Mouse (Mus musculus) liver, adult 2 months (tissue): ENCODE measurements around the gene Snx21. TPM values are rescaled to one million over a fixed set of nuclear protein-coding genes. Genes with fewer than 3 reads are reported as not detected.

ENCODE experiments used
- DNase-seq: peaks from one replicate; pipeline ENCODE4 v3.0.0-alpha.2; 2011; ENCODE audit warnings: low read depth, low spot score; ENCODE audit errors: extremely low read depth
- H3K27ac ChIP-seq: fragments of 200-500 bp; replicated peaks from 2 replicates; pipeline ENCODE4 v1.5.1; 2012; ENCODE audit warnings: low read depth, mild to moderate bottlenecking, control low read depth, inconsistent platforms, low read length; ENCODE audit not compliant: insufficient read depth
- H3K27me3 ChIP-seq: fragments of 200-500 bp; 2 replicates; pipeline ENCODE4 v1.6.1; 2012; ENCODE audit warnings: mild to moderate bottlenecking, moderate library complexity, low read length, inconsistent platforms; ENCODE audit not compliant: control insufficient read depth, insufficient read depth
- H3K36me3 ChIP-seq: fragments of 200-500 bp; 2 replicates; pipeline ENCODE4 v1.6.1; 2012; ENCODE audit warnings: low read length, inconsistent platforms; ENCODE audit not compliant: control insufficient read depth, insufficient read depth
- H3K4me1 ChIP-seq: fragments of 200-500 bp; 2 replicates; pipeline ENCODE4 v1.6.1; 2011; ENCODE audit warnings: low read length; ENCODE audit not compliant: control insufficient read depth, insufficient read depth
- H3K4me3 ChIP-seq: fragments of 200-500 bp; 2 replicates; pipeline ENCODE4 v1.5.1; 2011; ENCODE audit warnings: low read depth, mild to moderate bottlenecking, control low read depth, low read length, moderate library complexity; ENCODE audit not compliant: insufficient read depth
- H3K79me2 ChIP-seq: fragments of 200-500 bp; 2 replicates; pipeline ENCODE4 v1.6.1; 2012; ENCODE audit warnings: inconsistent platforms, mild to moderate bottlenecking, low read length, moderate library complexity; ENCODE audit not compliant: control insufficient read depth, insufficient read depth
- H3K9ac ChIP-seq: fragments of 200-500 bp; 2 replicates; pipeline ENCODE4 v1.6.1; 2012; ENCODE audit warnings: low read depth, mild to moderate bottlenecking, control low read depth, inconsistent platforms, low read length
- CTCF ChIP-seq: fragments of 200-500 bp; IDR thresholded peaks from 2 replicates; pipeline ENCODE4 v1.5.1; 2011; ENCODE audit warnings: low read depth, low read length, control low read depth
- POLR2A ChIP-seq: fragments of 200-500 bp; IDR thresholded peaks from 2 replicates; pipeline ENCODE4 v1.6.1; 2011; ENCODE audit warnings: low read length, control low read depth; ENCODE audit not compliant: insufficient read depth; ENCODE audit errors: extremely low read depth
- WGBS: fragments of 180-500 bp; shearing (Covaris S2); methylation state at CpG from one replicate; pipeline ENCODE4 v1.1.7; 2018; 5-methylcytosine and 5-hydroxymethylcytosine counted together
- polyA plus RNA-seq: library from polyadenylated mRNA; depleted of rRNA; stranded (reverse); fragments of >200 nt; gene quantifications from 2 replicates; pipeline ENCODE4 v1.2.3, GENCODE M21; 2012
- total RNA-seq: library from RNA; depleted of rRNA; stranded (reverse); fragments of >200 nt; gene quantifications from 2 replicates; pipeline ENCODE4 v1.2.3, GENCODE M21; 2014

Snx21 gene
- total and polyA plus RNA-seq, 2 experiments = 10.8 to 14.4 TPM

DNA sequence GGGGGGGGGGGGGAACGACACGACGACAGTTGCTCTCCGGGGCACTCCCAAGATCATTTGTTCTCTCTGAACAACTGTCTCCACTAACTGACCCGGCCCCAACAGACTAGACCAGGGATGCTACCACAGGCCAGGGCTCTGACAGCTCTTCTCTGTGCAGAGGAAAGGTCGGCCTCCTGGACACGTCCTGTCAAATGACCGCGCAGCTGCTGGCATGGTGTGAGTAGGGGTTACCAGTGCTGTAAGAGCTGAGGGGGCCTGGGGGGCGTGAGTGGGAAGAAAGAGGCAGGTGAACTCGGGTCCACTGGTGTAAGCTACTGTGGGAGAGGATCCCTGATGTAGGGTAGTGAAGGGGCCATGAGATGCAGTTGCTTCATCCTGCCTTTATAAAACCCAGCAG lies 27.8 kb upstream of the Snx21 start:
- DNase-seq = no peak
- no peaks in the 10 kb centered on the region for H3K79me2 ChIP-seq
- H3K4me1 ChIP-seq = no peaks in the 10 kb centered on the region
- no peaks in the 10 kb centered on the region for H3K27me3 ChIP-seq
- H3K9ac ChIP-seq = no peak overlapping the region
- TF ChIP-seq CTCF (no peak), POLR2A (no peak)
- H3K36me3 ChIP-seq = peaks cover 53% of the 10 kb centered on the region
- no peak overlapping the region for H3K4me3 ChIP-seq
- WGBS = 87% methylated on average over 11 of the region's 11 CpGs
- H3K27ac ChIP-seq = no peak overlapping the region

DNA sequence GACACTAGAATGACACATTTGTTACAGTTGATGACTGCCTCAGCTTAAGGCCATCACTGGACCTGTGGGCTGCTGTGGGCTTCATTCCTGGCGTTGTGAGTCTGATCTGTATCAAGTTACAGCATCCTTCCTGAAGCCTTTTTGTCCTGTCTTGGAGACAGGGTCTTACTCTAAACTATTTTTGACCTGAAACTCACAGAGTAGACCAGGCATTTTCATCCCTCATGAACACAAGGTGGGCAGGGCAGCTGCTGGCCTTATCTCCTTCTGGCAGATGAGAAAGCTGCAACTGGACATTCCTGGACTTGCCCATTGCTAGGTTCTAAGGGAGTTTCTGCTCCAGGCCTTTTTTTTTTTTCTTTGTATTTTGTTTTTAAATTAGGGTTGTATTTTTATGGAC lies 26.9 kb upstream of the Snx21 start:
- no peaks in the 10 kb centered on the region for H3K4me1 ChIP-seq
- no peaks in the 10 kb centered on the region for H3K27me3 ChIP-seq
- H3K79me2 ChIP-seq = no peaks in the 10 kb centered on the region
- H3K4me3 ChIP-seq = no peak overlapping the region
- DNase-seq = no peak
- peaks cover 50% of the 10 kb centered on the region for H3K36me3 ChIP-seq
- no peak overlapping the region for H3K9ac ChIP-seq
- H3K27ac ChIP-seq = no peak overlapping the region
- no peak for TF ChIP-seq POLR2A
- TF ChIP-seq CTCF = no peak
- WGBS = 82% methylated on average over 1 of the region's 1 CpGs

DNA sequence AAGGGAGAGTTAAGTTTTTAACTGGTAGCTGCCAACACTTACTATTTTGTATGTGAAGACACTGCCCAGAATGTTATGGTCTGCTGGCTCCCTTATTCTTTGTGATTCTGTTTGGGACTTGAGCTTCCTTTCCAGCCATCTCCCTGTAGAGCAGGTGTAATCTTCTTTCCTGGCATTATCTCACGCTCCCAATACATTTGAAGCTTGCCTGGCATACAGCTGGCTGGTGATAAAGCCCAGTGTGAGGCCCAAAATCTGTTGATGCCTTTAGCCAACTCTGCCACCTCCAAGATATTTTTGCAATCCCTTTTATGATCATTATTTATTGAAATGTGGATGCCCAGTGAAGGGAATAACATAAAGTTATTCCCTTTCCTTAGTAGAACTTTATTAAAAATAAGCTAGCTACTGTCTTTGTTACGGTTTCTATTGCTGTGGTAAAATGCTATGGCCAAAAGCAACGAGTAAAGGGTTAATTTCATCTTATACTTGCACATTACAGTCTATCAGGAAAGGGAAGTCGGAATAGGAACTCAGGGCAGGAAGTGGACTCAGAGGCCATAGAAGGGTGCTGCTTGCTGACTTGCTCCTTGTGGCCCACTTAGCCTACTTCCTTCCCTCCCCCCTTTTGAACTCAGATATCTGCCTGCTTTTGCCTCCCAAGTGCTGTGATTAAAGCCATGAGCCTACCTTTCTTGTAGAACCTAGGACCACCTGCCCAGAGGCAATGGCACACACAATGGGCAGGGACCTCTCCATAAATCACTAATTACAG lies 25.4 kb upstream of the Snx21 start:
- H3K27ac ChIP-seq = no peak overlapping the region
- no peak overlapping the region for H3K9ac ChIP-seq
- 68% methylated on average over 4 of the region's 4 CpGs for WGBS

DNA sequence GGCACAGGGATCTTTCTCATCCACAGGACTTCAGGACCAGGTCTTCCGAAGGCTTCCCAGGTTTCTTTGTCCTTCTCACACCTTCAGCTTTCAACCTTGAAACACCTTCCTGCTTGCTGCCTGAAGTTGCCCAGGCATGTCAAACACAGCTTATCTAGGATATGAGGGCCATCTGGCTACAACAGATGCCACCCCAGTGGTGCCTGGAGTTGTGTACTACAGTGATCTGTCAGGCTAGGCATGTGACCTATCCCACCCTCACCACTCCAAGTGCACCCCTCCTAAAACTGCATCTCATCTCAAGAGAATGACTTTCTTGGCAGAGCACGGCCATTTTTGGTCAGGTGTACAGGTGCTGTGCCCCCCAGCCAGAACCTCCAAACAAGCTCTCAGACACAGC lies 24.1 kb upstream of the Snx21 start:
- no peak overlapping the region for H3K27ac ChIP-seq
- no peak for DNase-seq
- H3K4me1 ChIP-seq = no peaks in the 10 kb centered on the region
- H3K4me3 ChIP-seq = no peak overlapping the region
- H3K27me3 ChIP-seq = no peaks in the 10 kb centered on the region
- H3K36me3 ChIP-seq = peaks cover 28% of the 10 kb centered on the region
- TF ChIP-seq POLR2A (no peak), CTCF (no peak)
- no peak overlapping the region for H3K9ac ChIP-seq
- WGBS = 100% methylated on average over 2 of the region's 2 CpGs
- no peaks in the 10 kb centered on the region for H3K79me2 ChIP-seq

More for the DNA sequence above, 25.4 kb upstream of the Snx21 start:
- Histone ChIP-seq H3K4me1 (no peaks in the 10 kb centered on the region), H3K36me3 (peaks cover 37% of the 10 kb centered on the region), H3K79me2 (no peaks in the 10 kb centered on the region), H3K27me3 (no peaks in the 10 kb centered on the region), H3K4me3 (no peak overlapping the region)
- peak; percentile 27 for DNase-seq
- TF ChIP-seq CTCF = no peak
- no peak for TF ChIP-seq POLR2A

DNA sequence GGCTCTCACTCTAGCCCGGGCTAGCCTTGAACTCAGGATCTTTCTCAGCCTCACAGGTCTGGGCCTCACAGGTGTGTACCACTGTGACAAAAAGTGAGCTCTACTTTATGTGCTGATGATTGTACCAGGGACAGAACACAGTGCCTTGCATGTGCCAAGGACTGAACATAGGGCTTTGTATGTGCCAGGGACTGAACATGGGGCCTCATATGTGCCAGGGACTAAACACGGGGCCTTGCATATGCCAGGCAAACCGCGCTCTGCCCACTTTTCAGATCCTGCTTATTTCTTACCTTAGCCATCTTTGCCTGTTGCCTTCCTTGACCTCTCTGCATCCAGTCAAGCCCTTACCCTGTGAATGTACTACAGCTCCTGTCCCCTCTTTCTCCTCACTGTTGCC lies 23.7 kb upstream of the Snx21 start:
- H3K27ac ChIP-seq = no peak overlapping the region
- WGBS = 96% methylated on average over 4 of the region's 4 CpGs
- TF ChIP-seq CTCF = no peak
- no peak for TF ChIP-seq POLR2A
- H3K36me3 ChIP-seq = peaks cover 27% of the 10 kb centered on the region
- H3K4me1 ChIP-seq = no peaks in the 10 kb centered on the region
- no peak overlapping the region for H3K4me3 ChIP-seq
- no peaks in the 10 kb centered on the region for H3K79me2 ChIP-seq
- no peaks in the 10 kb centered on the region for H3K27me3 ChIP-seq
- DNase-seq = no peak
- H3K9ac ChIP-seq = no peak overlapping the region

DNA sequence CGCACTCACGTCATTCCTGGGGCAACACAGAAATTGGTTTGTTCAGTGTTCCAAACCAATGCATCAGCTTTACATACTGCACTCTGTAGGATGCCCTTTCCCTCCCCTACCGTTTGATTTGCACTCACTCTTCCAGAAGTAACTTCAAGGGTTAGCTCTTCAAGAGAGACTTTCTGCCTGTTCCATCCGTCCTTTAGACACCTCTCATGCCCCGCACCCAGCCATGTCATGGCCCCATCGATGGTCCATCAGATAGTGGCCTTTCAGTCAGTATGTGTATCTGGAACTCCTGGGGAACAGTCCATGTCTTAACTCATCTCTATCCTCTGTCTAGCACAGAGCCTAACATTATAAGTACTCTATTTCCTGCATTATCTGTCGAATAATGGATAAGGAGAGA lies 23.0 kb upstream of the Snx21 start:
- H3K9ac ChIP-seq = no peak overlapping the region

More for the DNA sequence above, 23.0 kb upstream of the Snx21 start:
- TF ChIP-seq POLR2A = no peak
- DNase-seq = no peak
- 78% methylated on average over 7 of the region's 7 CpGs for WGBS
- Histone ChIP-seq H3K4me3 (no peak overlapping the region), H3K36me3 (peaks cover 25% of the 10 kb centered on the region), H3K79me2 (no peaks in the 10 kb centered on the region), H3K27ac (no peak overlapping the region), H3K4me1 (no peaks in the 10 kb centered on the region), H3K27me3 (no peaks in the 10 kb centered on the region)
